Mouse (Mus musculus): ENCODE data around the gene Hist1h4h.
"Not testable (repeated sequence)": the region's sequence is repeated elsewhere in the genome, so short reads cannot be mapped to it uniquely, and the experiment has no call there.

The Hist1h4h gene

GRCm38 (mm10) chr13:23575864-23576313 is 45.0 kb downstream of the Hist1h4h start:
- not testable (repeated sequence) for DNase-seq (ENCODE audit: low read depth, low spot score)

- no peak for DNase-seq (ENCODE audit: low read depth, low spot score)
Observed at GRCm38 (mm10) chr13:23576351-23576881, 45.6 kb downstream of the Hist1h4h start.

- no peak for DNase-seq (ENCODE audit: low read depth, low spot score)
Observed at GRCm38 (mm10) chr13:23576906-23577639, 46.2 kb downstream of the Hist1h4h start.

GRCm38 (mm10) chr13:23577835-23578234 is 47.0 kb downstream of the Hist1h4h start:
- no peak for DNase-seq (ENCODE audit: low read depth, low spot score)
